Mouse (Mus musculus) MEL (cell line): ENCODE data around the gene Gzmm. TPM values are rescaled to one million over a fixed set of nuclear protein-coding genes. Genes with fewer than 3 reads are reported as not detected.

Source experiments
- DNase-seq: peaks from one replicate; pipeline ENCODE4 v3.0.0; 2011; ENCODE audit warnings: low read depth, low spot score
- H3K27ac ChIP-seq: 2 replicates; pipeline ENCODE4 v1.5.1; 2012; ENCODE audit warnings: low read depth, mild to moderate bottlenecking, control low read depth, low read length, moderate library complexity; ENCODE audit not compliant: control insufficient read depth
- H3K27me3 ChIP-seq, 2 experiments: fragments of 150-350 bp in 1 of 2; sonication (generic) in 1 of 2; 2 replicates each; pipeline ENCODE4 v1.6.1; 2012; ENCODE audit warnings: low read length in 2 of 2, mild to moderate bottlenecking in 2 of 2, improper control_type of control experiment in 1 of 2, moderate library complexity in 1 of 2; ENCODE audit not compliant: insufficient read depth in 2 of 2, control insufficient read depth in 1 of 2
- H3K36me3 ChIP-seq, 2 experiments: 2 replicates each; pipeline ENCODE4 v1.6.1; 2012 to 2014; ENCODE audit warnings: low read length in 2 of 2, improper control_type of control experiment in 1 of 2, inconsistent platforms in 1 of 2, mild to moderate bottlenecking in 1 of 2; ENCODE audit not compliant: insufficient read depth in 2 of 2, control insufficient read depth in 1 of 2
- H3K4me1 ChIP-seq, 2 experiments: fragments of 150-350 bp in 1 of 2; sonication (generic) in 1 of 2; 2 replicates each; pipeline ENCODE4 v1.6.1; 2012; ENCODE audit warnings: low read length in 2 of 2, improper control_type of control experiment in 1 of 2, mild to moderate bottlenecking in 1 of 2; ENCODE audit not compliant: insufficient read depth in 2 of 2, control insufficient read depth in 1 of 2
- H3K4me3 ChIP-seq, 2 experiments: fragments of 150-350 bp in 1 of 2; sonication (generic) in 1 of 2; 2 replicates each; pipeline ENCODE4 v1.5.1; 2012; ENCODE audit warnings: low read depth in 2 of 2, low read length in 2 of 2, mild to moderate bottlenecking in 2 of 2, moderate library complexity in 2 of 2, control low read depth in 1 of 2, improper control_type of control experiment in 1 of 2; ENCODE audit not compliant: control insufficient read depth in 1 of 2, insufficient read depth in 1 of 2
- H3K79me2 ChIP-seq: 2 replicates; pipeline ENCODE4 v1.6.1; 2012; ENCODE audit warnings: mild to moderate bottlenecking, low read length, moderate library complexity; ENCODE audit not compliant: control insufficient read depth, poor library complexity, insufficient read depth
- H3K9ac ChIP-seq: 2 replicates; pipeline ENCODE4 v1.6.1; 2012; ENCODE audit warnings: low read depth, mild to moderate bottlenecking, control low read depth, low read length, moderate library complexity; ENCODE audit not compliant: control insufficient read depth, poor library complexity, severe bottlenecking
- H3K9me3 ChIP-seq: fragments of 150-350 bp; sonication (generic); replicated peaks from 2 replicates; pipeline ENCODE4 v1.6.1; 2012; ENCODE audit warnings: mild to moderate bottlenecking, low read length, improper control_type of control experiment, moderate library complexity; ENCODE audit not compliant: insufficient read depth
- CHD2 ChIP-seq: IDR thresholded peaks from 2 replicates; pipeline ENCODE4 v1.6.1; 2011; ENCODE audit warnings: low read length, improper control_type of control experiment
- CTCF ChIP-seq, 3 experiments: IDR thresholded peaks in 2 of 3; conservative IDR thresholded peaks in 1 of 3; 2 replicates each; pipeline ENCODE4 v1.5.1; 2011 to 2012; ENCODE audit warnings: low read length in 3 of 3, low read depth in 2 of 3, mild to moderate bottlenecking in 2 of 3, improper control_type of control experiment in 1 of 3, inconsistent platforms in 1 of 3, mixed read lengths in 1 of 3, moderate library complexity in 1 of 3; ENCODE audit not compliant: control insufficient read depth in 1 of 3, insufficient read depth in 1 of 3, poor library complexity in 1 of 3, severe bottlenecking in 1 of 3
- E2F4 ChIP-seq: IDR thresholded peaks from 2 replicates; pipeline ENCODE4 v1.6.1; 2011; ENCODE audit warnings: low read depth, low read length, improper control_type of control experiment, borderline replicate concordance
- ELF1 ChIP-seq: IDR thresholded peaks from 2 replicates; pipeline ENCODE4 v1.6.1; 2014; ENCODE audit warnings: low read depth, mild to moderate bottlenecking, inconsistent platforms, low read length, improper control_type of control experiment, moderate library complexity
- EP300 ChIP-seq, 2 experiments: IDR thresholded peaks; 2 replicates each; pipeline ENCODE4 v1.6.1; 2011; ENCODE audit warnings: improper control_type of control experiment in 2 of 2, low read length in 2 of 2, low read depth in 1 of 2, mild to moderate bottlenecking in 1 of 2
- HCFC1 ChIP-seq: IDR thresholded peaks from 2 replicates; pipeline ENCODE4 v1.6.1; 2012; ENCODE audit warnings: low read depth, mild to moderate bottlenecking, inconsistent platforms, low read length, improper control_type of control experiment, moderate library complexity
- KAT2A ChIP-seq: conservative IDR thresholded peaks from 2 replicates; pipeline ENCODE4 v1.6.1; 2012; ENCODE audit warnings: low read depth, low read length, improper control_type of control experiment, inconsistent platforms
- MAFK ChIP-seq: IDR thresholded peaks from 2 replicates; pipeline ENCODE4 v1.6.1; 2011; ENCODE audit warnings: low read depth, mild to moderate bottlenecking, low read length, improper control_type of control experiment, borderline replicate concordance
- MAX ChIP-seq: IDR thresholded peaks from 2 replicates; pipeline ENCODE4 v1.6.1; 2011; ENCODE audit warnings: low read length, improper control_type of control experiment
- MAZ ChIP-seq: IDR thresholded peaks from 2 replicates; pipeline ENCODE4 v1.6.1; 2012; ENCODE audit warnings: low read depth, mild to moderate bottlenecking, inconsistent platforms, low read length, improper control_type of control experiment
- MXI1 ChIP-seq: IDR thresholded peaks from 2 replicates; pipeline ENCODE4 v1.6.1; 2011; ENCODE audit warnings: mild to moderate bottlenecking, low read depth, low read length, improper control_type of control experiment
- MYC ChIP-seq: IDR thresholded peaks from 2 replicates; pipeline ENCODE4 v1.6.1; 2011; ENCODE audit warnings: low read depth, mild to moderate bottlenecking, low read length, improper control_type of control experiment, moderate library complexity
- NRF1 ChIP-seq: IDR thresholded peaks from 2 replicates; pipeline ENCODE4 v1.6.1; 2014; ENCODE audit warnings: low read depth, mild to moderate bottlenecking, inconsistent platforms, low read length, improper control_type of control experiment, moderate library complexity; ENCODE audit not compliant: poor library complexity, insufficient read depth, severe bottlenecking
- POLR2A ChIP-seq, 2 experiments: IDR thresholded peaks; 2 replicates each; pipeline ENCODE4 v1.6.1; 2011 to 2012; ENCODE audit warnings: low read length in 2 of 2, mild to moderate bottlenecking in 2 of 2, control low read depth in 1 of 2, improper control_type of control experiment in 1 of 2, low read depth in 1 of 2, moderate library complexity in 1 of 2; ENCODE audit not compliant: control insufficient read depth in 1 of 2, insufficient read depth in 1 of 2, poor library complexity in 1 of 2
- POLR2AphosphoS5 ChIP-seq: IDR thresholded peaks from 2 replicates; pipeline ENCODE4 v1.6.1; 2012; ENCODE audit warnings: low read depth, borderline replicate concordance, mild to moderate bottlenecking, inconsistent platforms, low read length, moderate library complexity, mixed read lengths
- RAD21 ChIP-seq: IDR thresholded peaks from 2 replicates; pipeline ENCODE4 v1.6.1; 2011; ENCODE audit warnings: mild to moderate bottlenecking, low read depth, low read length, improper control_type of control experiment
- RCOR1 ChIP-seq: IDR thresholded peaks from 2 replicates; pipeline ENCODE4 v1.6.1; 2012; ENCODE audit warnings: low read depth, mild to moderate bottlenecking, inconsistent platforms, low read length, improper control_type of control experiment
- SIN3A ChIP-seq: IDR thresholded peaks from 2 replicates; pipeline ENCODE4 v1.6.1; 2012; ENCODE audit warnings: low read length, improper control_type of control experiment, inconsistent platforms
- SMC3 ChIP-seq: IDR thresholded peaks from 2 replicates; pipeline ENCODE4 v1.6.1; 2011; ENCODE audit warnings: low read depth, low read length, improper control_type of control experiment
- TAL1 ChIP-seq: IDR thresholded peaks from 2 replicates; pipeline ENCODE4 v1.6.1; 2012; ENCODE audit warnings: mild to moderate bottlenecking, inconsistent platforms, low read length, moderate library complexity, mixed read lengths
- USF2 ChIP-seq, 2 experiments: IDR thresholded peaks; 2 replicates each; pipeline ENCODE4 v1.6.1; 2011 to 2012; ENCODE audit warnings: improper control_type of control experiment in 2 of 2, low read length in 2 of 2, borderline replicate concordance in 1 of 2, inconsistent platforms in 1 of 2, low read depth in 1 of 2, mild to moderate bottlenecking in 1 of 2; ENCODE audit not compliant: insufficient read depth in 1 of 2
- ZC3H11A ChIP-seq: IDR thresholded peaks from 2 replicates; pipeline ENCODE4 v1.6.1; 2012; ENCODE audit warnings: low read depth, mild to moderate bottlenecking, inconsistent platforms, low read length, improper control_type of control experiment
- ZKSCAN1 ChIP-seq: IDR thresholded peaks from 2 replicates; pipeline ENCODE4 v1.6.1; 2012; ENCODE audit warnings: low read depth, mild to moderate bottlenecking, inconsistent platforms, low read length, improper control_type of control experiment, moderate library complexity
- polyA plus RNA-seq, 2 experiments: library from polyadenylated mRNA; stranded (reverse) in 1 of 2; unstranded in 1 of 2; fragments of >175 nt in 1 of 2; fragments of >200 nt in 1 of 2; gene quantifications; 2 replicates each; pipeline versions ENCODE4 v1.2.1 to v1.2.4; 2012; ENCODE audit warnings: low replicate concordance in 2 of 2, low read depth in 1 of 2; ENCODE audit not compliant: insufficient read length in 2 of 2, insufficient read depth in 1 of 2, missing spikeins in 1 of 2
- total RNA-seq: library from RNA; depleted of rRNA; stranded (reverse); fragments of 300-350 nt; gene quantifications from 2 replicates; pipeline ENCODE4 v1.2.3, GENCODE M21; 2012

Gene Gzmm
- total and polyA plus RNA-seq, 3 experiments = 2.3 to 2.5 TPM; not detected in 1

- peak; percentile 71 for TF ChIP-seq NRF1
These were observed 19.8 kb upstream of the Gzmm start, which contains the start of gene Tpgs1 (continued) for GRCm38 (mm10) chr10:79668771-79669575.

GRCm38 (mm10) chr10:79669576-79670057 lies 19.2 kb upstream of the Gzmm start:
- peak overlapping the region; percentile 60 to 88 for H3K4me3 ChIP-seq
- peak overlapping the region; percentile 85 for H3K9ac ChIP-seq
- H3K27me3 ChIP-seq = no peaks in the 10 kb centered on the region
- TF ChIP-seq MAX (0 out of 2 replicates have a peak, but pooled peaks have one; percentile 5), SMC3 (no peak), CTCF (IDR thresholded peaks at IDR 0.05 in 2 of 3, conservative IDR thresholded peaks at IDR 0.05 in 1 of 3; ENCODE audit: control insufficient read depth in 1 of 3, insufficient read depth in 1 of 3, low read depth in 2 of 3, low read length in 3 of 3, poor library complexity in 1 of 3, severe bottlenecking in 1 of 3) (no peak), MAZ (no peak), MXI1 (peak; percentile 34; the same call in 1 of the 2 replicates), ELF1 (peak; percentile 87), POLR2AphosphoS5 (no peak), ZKSCAN1 (no peak), RCOR1 (no peak), SIN3A (peak; percentile 50; the same call in 1 of the 2 replicates), RAD21 (no peak), CHD2 (no peak), HCFC1 (peak; percentile 85), EP300 (IDR thresholded peaks at IDR 0.05; ENCODE audit: low read depth in 1 of 2, low read length in 2 of 2) (no peak), ZC3H11A (no peak), E2F4 (no peak), USF2 (IDR thresholded peaks at IDR 0.05; ENCODE audit: borderline replicate concordance in 1 of 2, insufficient read depth in 1 of 2, low read depth in 1 of 2, low read length in 2 of 2) (no peak), MYC (no peak), KAT2A (no peak; the same call in 1 of the 2 replicates), MAFK (no peak), NRF1 (peak; percentile 41; the same call in 1 of the 2 replicates), POLR2A (IDR thresholded peaks at IDR 0.05; ENCODE audit: control insufficient read depth in 1 of 2, insufficient read depth in 1 of 2, low read depth in 1 of 2, low read length in 2 of 2, poor library complexity in 1 of 2) (0 out of 4 replicates have a peak, but pooled peaks have one; percentile 1 to 38), TAL1 (no peak)
- DNase-seq = peak; percentile 80
- H3K36me3 ChIP-seq = peaks cover 0 to 4% of the 10 kb centered on the region in 2 experiments; a peak in 1 of 4 replicates
- no peaks in the 10 kb centered on the region for H3K9me3 ChIP-seq
- peaks cover 11% of the 10 kb centered on the region for H3K79me2 ChIP-seq
- peaks cover 0 to 9% of the 10 kb centered on the region in 2 experiments; a peak in 3 of 4 replicates for H3K4me1 ChIP-seq
- H3K27ac ChIP-seq = peak overlapping the region; percentile 44
